Mouse (Mus musculus) erythroblast, embryonic 14.5 days (primary cell): ENCODE measurements around the gene Slc16a10.

Source experiments
- GATA1 ChIP-seq: IDR thresholded peaks from 2 replicates; pipeline ENCODE4 v1.6.1; 2012; ENCODE audit warnings: low read length, inconsistent platforms, mixed read lengths
- TAL1 ChIP-seq: IDR thresholded peaks from 3 replicates; pipeline ENCODE4 v1.6.1; 2012; ENCODE audit warnings: low read length, inconsistent platforms, mixed read lengths

DNA sequence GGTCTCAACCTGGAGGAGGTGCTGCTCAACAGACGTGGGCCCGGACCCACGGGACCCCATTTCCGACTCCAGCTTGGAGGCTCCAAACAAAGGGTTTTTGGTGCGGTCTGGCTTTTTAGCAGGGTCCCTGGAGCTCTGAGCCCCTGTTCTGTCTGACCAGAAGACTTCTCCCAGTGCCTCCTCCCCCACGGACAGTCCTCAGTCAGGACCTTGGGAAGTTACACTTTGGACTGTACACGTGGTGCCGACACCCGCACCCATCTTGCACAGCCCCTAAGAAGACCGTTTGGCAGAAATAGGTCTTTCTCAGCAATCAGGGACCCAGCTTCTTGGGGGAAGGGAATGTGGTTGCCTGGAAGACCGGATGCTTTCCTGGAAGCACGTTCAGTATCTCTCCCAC is 155.6 kb downstream of the Slc16a10 start, which contains the start of gene Mfsd4b5:
- TF ChIP-seq TAL1 (no peak), GATA1 (no peak)
